Mouse (Mus musculus) heart, embryonic 14.5 days (tissue): ENCODE measurements around the gene Shc1. TPM values are rescaled to one million over a fixed set of nuclear protein-coding genes. Genes with fewer than 3 reads are reported as not detected.

ENCODE experiments used
- ATAC-seq: fragments of 200-750 bp; cut with Nextera tagmentation; 2 replicates; pipeline ENCODE4 v1.8.0; 2017; ENCODE audit warnings: low read depth, moderate TSS enrichment; ENCODE audit not compliant: insufficient number of reproducible peaks, insufficient read depth, low FRiP score
- H3K27ac ChIP-seq, 2 experiments: fragments of 200-500 bp in 1 of 2; fragments of 300-500 bp in 1 of 2; sonication (generic) in 1 of 2; replicated peaks in 1 of 2; 2 replicates each; pipeline ENCODE4 v1.5.1; 2012 to 2014; ENCODE audit warnings: low read depth in 2 of 2, low read length in 2 of 2, control low read depth in 1 of 2, mild to moderate bottlenecking in 1 of 2, mixed read lengths in 1 of 2; ENCODE audit not compliant: control insufficient read depth in 1 of 2, insufficient read depth in 1 of 2
- H3K27me3 ChIP-seq: fragments of 300-500 bp; sonication (generic); 2 replicates; pipeline ENCODE4 v1.6.1; 2014; ENCODE audit warnings: mild to moderate bottlenecking, low read length, control low read depth; ENCODE audit not compliant: control insufficient read depth, insufficient read depth
- H3K36me3 ChIP-seq: fragments of 300-500 bp; sonication (generic); 2 replicates; pipeline ENCODE4 v1.6.1; 2014; ENCODE audit warnings: mild to moderate bottlenecking, control low read depth, low read length, mixed read lengths; ENCODE audit not compliant: control insufficient read depth, insufficient read depth
- H3K4me1 ChIP-seq, 2 experiments: fragments of 200-500 bp in 1 of 2; fragments of 300-500 bp in 1 of 2; sonication (generic) in 1 of 2; 2 replicates each; pipeline ENCODE4 v1.6.1; 2012 to 2014; ENCODE audit warnings: low read length in 2 of 2, control low read depth in 1 of 2, mixed read lengths in 1 of 2; ENCODE audit not compliant: control insufficient read depth in 2 of 2, insufficient read depth in 2 of 2
- H3K4me2 ChIP-seq: fragments of 300-500 bp; sonication (generic); 2 replicates; pipeline ENCODE4 v1.6.1; 2014; ENCODE audit warnings: mild to moderate bottlenecking, low read length
- H3K4me3 ChIP-seq, 2 experiments: fragments of 200-500 bp in 1 of 2; fragments of 300-500 bp in 1 of 2; sonication (generic) in 1 of 2; 2 replicates each; pipeline ENCODE4 v1.5.1; 2012 to 2014; ENCODE audit warnings: low read length in 2 of 2, mild to moderate bottlenecking in 2 of 2, control low read depth in 1 of 2, low read depth in 1 of 2, moderate library complexity in 1 of 2; ENCODE audit not compliant: control insufficient read depth in 1 of 2, insufficient read depth in 1 of 2
- H3K9ac ChIP-seq: fragments of 300-500 bp; sonication (generic); 2 replicates; pipeline ENCODE4 v1.6.1; 2014; ENCODE audit warnings: mild to moderate bottlenecking, low read length
- H3K9me3 ChIP-seq: fragments of 300-500 bp; sonication (generic); 2 replicates; pipeline ENCODE4 v1.6.1; 2016; ENCODE audit warnings: low read length, control low read depth; ENCODE audit not compliant: control insufficient read depth
- WGBS: fragments of 180-500 bp; shearing (Covaris S2); extraction: QIAGEN DNeasy Blood & Tissue Kit; methylation state at CpG from one replicate; pipeline ENCODE4 v1.1.7; 2014; 5-methylcytosine and 5-hydroxymethylcytosine counted together
- polyA plus RNA-seq: library from polyadenylated mRNA; unstranded; fragments of >200 nt; fragmentation: Nextera tagmentation; extraction: Ambion mirVana; gene quantifications from 2 replicates; pipeline ENCODE4 v1.2.1, GENCODE M21; 2014

Shc1 gene
- polyA plus RNA-seq, 1 experiment from 2014 or later, result 50.5 TPM

GRCm38 (mm10) chr3:89381233-89381632 lies 37.0 kb upstream of the Shc1 start:
- no peaks in the 10 kb centered on the region for H3K27me3 ChIP-seq
- peaks cover 23% of the 10 kb centered on the region for H3K36me3 ChIP-seq
- WGBS, result 87% methylated on average over 11 of the region's 11 CpGs
- ATAC-seq, result no peak
- H3K4me2 ChIP-seq, result no peak overlapping the region
- no peak overlapping the region for H3K27ac ChIP-seq
- H3K4me1 ChIP-seq, result peaks cover 5 to 21% of the 10 kb centered on the region in 2 experiments
- H3K9me3 ChIP-seq, result no peaks in the 10 kb centered on the region
- no peak overlapping the region for H3K4me3 ChIP-seq
- no peak overlapping the region for H3K9ac ChIP-seq

GRCm38 (mm10) chr3:89382033-89382882 lies 36.0 kb upstream of the Shc1 start:
- H3K36me3 ChIP-seq, result peaks cover 23% of the 10 kb centered on the region
- H3K27ac ChIP-seq, result no peak overlapping the region
- H3K4me2 ChIP-seq, result no peak overlapping the region
- no peak overlapping the region for H3K9ac ChIP-seq
- no peaks in the 10 kb centered on the region for H3K9me3 ChIP-seq
- H3K4me3 ChIP-seq, result no peak overlapping the region
- H3K4me1 ChIP-seq, result peaks cover 5 to 21% of the 10 kb centered on the region in 2 experiments
- 83% methylated on average over 9 of the region's 9 CpGs for WGBS
- no peaks in the 10 kb centered on the region for H3K27me3 ChIP-seq
- no peak for ATAC-seq

GRCm38 (mm10) chr3:89382950-89383349 lies 35.3 kb upstream of the Shc1 start:
- no peak overlapping the region for H3K9ac ChIP-seq
- H3K36me3 ChIP-seq, result peaks cover 23% of the 10 kb centered on the region
- H3K27me3 ChIP-seq, result no peaks in the 10 kb centered on the region
- 79% methylated on average over 5 of the region's 5 CpGs for WGBS
- peaks cover 5 to 14% of the 10 kb centered on the region in 2 experiments for H3K4me1 ChIP-seq
- H3K9me3 ChIP-seq, result no peaks in the 10 kb centered on the region
- H3K27ac ChIP-seq, result no peak overlapping the region
- H3K4me3 ChIP-seq, result no peak overlapping the region
- ATAC-seq, result no peak
- no peak overlapping the region for H3K4me2 ChIP-seq

GRCm38 (mm10) chr3:89383651-89384255 lies 34.5 kb upstream of the Shc1 start:
- H3K27ac ChIP-seq, result no peak overlapping the region
- H3K4me2 ChIP-seq, result no peak overlapping the region
- WGBS, result 88% methylated on average over 5 of the region's 5 CpGs
- peaks cover 2 to 9% of the 10 kb centered on the region in 2 experiments; a peak in 3 of 4 replicates for H3K4me1 ChIP-seq
- H3K36me3 ChIP-seq, result peaks cover 23% of the 10 kb centered on the region
- no peaks in the 10 kb centered on the region for H3K9me3 ChIP-seq
- no peak overlapping the region for H3K4me3 ChIP-seq
- ATAC-seq, result no peak
- no peaks in the 10 kb centered on the region for H3K27me3 ChIP-seq
- no peak overlapping the region for H3K9ac ChIP-seq

GRCm38 (mm10) chr3:89384331-89385076 lies 33.7 kb upstream of the Shc1 start:
- H3K4me2 ChIP-seq, result no peak overlapping the region
- H3K27ac ChIP-seq, result no peak overlapping the region
- WGBS, result 69% methylated on average over 11 of the region's 12 CpGs
- H3K4me1 ChIP-seq, result peaks cover 0 to 6% of the 10 kb centered on the region in 2 experiments; a peak in 3 of 4 replicates
- no peak overlapping the region for H3K4me3 ChIP-seq
- no peaks in the 10 kb centered on the region for H3K27me3 ChIP-seq
- no peak for ATAC-seq
- peaks cover 18% of the 10 kb centered on the region for H3K36me3 ChIP-seq
- H3K9ac ChIP-seq, result no peak overlapping the region
- no peaks in the 10 kb centered on the region for H3K9me3 ChIP-seq

- H3K27me3 ChIP-seq, result no peaks in the 10 kb centered on the region
- H3K4me2 ChIP-seq, result no peak overlapping the region
- H3K9me3 ChIP-seq, result no peaks in the 10 kb centered on the region
- H3K27ac ChIP-seq, result no peak overlapping the region
- peaks cover 8% of the 10 kb centered on the region for H3K36me3 ChIP-seq
- H3K9ac ChIP-seq, result no peak overlapping the region
- no peak for ATAC-seq
- WGBS, result 57% methylated on average over 11 of the region's 11 CpGs
- H3K4me3 ChIP-seq, result no peak overlapping the region
- H3K4me1 ChIP-seq, result peaks cover 4 to 13% of the 10 kb centered on the region in 2 experiments
Measured at GRCm38 (mm10) chr3:89385451-89385850, 32.8 kb upstream of the Shc1 start.
